Mouse (Mus musculus): ENCODE results near the gene Med12. TPM values are rescaled to one million over a fixed set of nuclear protein-coding genes. Genes with fewer than 3 reads are reported as not detected.
"Not testable (repeated sequence)": the region's sequence is repeated elsewhere in the genome, so short reads cannot be mapped to it uniquely, and the experiment has no call there.

The Med12 gene
- polyA plus RNA-seq, 1 experiment from 2014 or later, result 39.3 TPM

DNA sequence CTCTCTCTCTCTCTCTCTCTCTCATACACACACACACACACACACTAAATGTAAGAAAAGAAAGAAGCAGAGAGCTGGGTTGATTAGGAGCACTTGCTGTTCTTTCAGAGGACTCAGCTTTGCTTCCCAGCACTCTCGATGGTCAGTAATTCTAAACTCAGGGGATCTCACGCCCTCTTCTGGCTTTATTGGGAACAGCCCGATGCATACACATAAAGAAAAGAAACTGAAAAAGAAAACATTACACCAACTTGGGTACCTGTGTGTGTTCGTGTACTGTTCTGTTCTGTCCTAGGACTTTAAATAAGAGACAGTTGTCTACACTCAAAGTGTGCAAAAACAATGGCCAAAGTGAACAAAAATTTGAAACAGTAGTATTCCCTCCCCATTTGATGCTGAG lies 64.8 kb downstream of the Med12 start:
- H3K27me3 ChIP-seq, result no peaks in the 10 kb centered on the region
- no peak overlapping the region for H3K27ac ChIP-seq (replicated peaks)
- H3K9ac ChIP-seq, result no peak overlapping the region
- H3K9me3 ChIP-seq (replicated peaks), result no peaks in the 10 kb centered on the region
- no peak overlapping the region for H3K4me2 ChIP-seq (replicated peaks)
- no peak overlapping the region for H3K4me3 ChIP-seq (replicated peaks)
- ATAC-seq (ENCODE audit: insufficient number of reproducible peaks, low FRiP score, low TSS enrichment, low read depth), result no peak
- no peaks in the 10 kb centered on the region for H3K36me3 ChIP-seq
- no peaks in the 10 kb centered on the region for H3K4me1 ChIP-seq
- WGBS, result 49% methylated on average over 4 of the region's 4 CpGs

GRCm38 (mm10) chrX:101342837-101343236 lies 69.0 kb downstream of the Med12 start:
- H3K9ac ChIP-seq; H3K27ac ChIP-seq (replicated peaks); H3K4me2 ChIP-seq (replicated peaks); H3K4me3 ChIP-seq (replicated peaks); H3K4me1 ChIP-seq; H3K9me3 ChIP-seq (replicated peaks); H3K36me3 ChIP-seq; H3K27me3 ChIP-seq; ATAC-seq (ENCODE audit: insufficient number of reproducible peaks, low FRiP score, low TSS enrichment, low read depth): not testable (repeated sequence)
- 25% methylated on average over 2 of the region's 2 CpGs for WGBS

DNA sequence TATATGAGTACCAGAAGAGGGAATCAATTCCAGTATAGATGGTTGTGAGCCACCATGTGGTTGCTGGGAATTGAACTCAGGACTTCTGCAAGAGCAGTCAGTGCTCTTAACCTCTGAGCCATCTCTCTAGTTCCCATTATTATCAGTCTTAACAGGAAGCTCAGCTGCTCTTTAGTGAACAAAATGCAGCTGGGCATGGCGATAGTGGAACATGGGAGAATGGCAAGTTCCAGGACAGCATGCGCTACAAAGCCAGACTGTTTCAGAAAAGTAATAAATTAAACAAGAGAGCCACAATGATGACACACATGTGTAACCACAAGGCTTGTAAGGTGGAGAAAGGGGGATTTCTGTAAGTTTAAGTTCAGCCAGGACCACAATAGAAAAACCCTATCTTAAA lies 71.6 kb downstream of the Med12 start:
- no peak overlapping the region for H3K27ac ChIP-seq (replicated peaks)
- H3K36me3 ChIP-seq, result no peaks in the 10 kb centered on the region
- H3K9me3 ChIP-seq (replicated peaks), result no peaks in the 10 kb centered on the region
- no peak overlapping the region for H3K4me3 ChIP-seq (replicated peaks)
- H3K27me3 ChIP-seq, result no peaks in the 10 kb centered on the region
- WGBS, result 85% methylated on average over 2 of the region's 2 CpGs
- H3K9ac ChIP-seq, result no peak overlapping the region
- no peak overlapping the region for H3K4me2 ChIP-seq (replicated peaks)
- no peaks in the 10 kb centered on the region for H3K4me1 ChIP-seq
- ATAC-seq (ENCODE audit: insufficient number of reproducible peaks, low FRiP score, low TSS enrichment, low read depth), result no peak

- no peak for ATAC-seq (ENCODE audit: insufficient number of reproducible peaks, low FRiP score, low TSS enrichment, low read depth)
- no peaks in the 10 kb centered on the region for H3K4me1 ChIP-seq
- 57% methylated on average over 4 of the region's 4 CpGs for WGBS
- H3K9me3 ChIP-seq (replicated peaks), result no peaks in the 10 kb centered on the region
- no peak overlapping the region for H3K4me3 ChIP-seq (replicated peaks)
- H3K36me3 ChIP-seq, result no peaks in the 10 kb centered on the region
- H3K9ac ChIP-seq, result no peak overlapping the region
- H3K27ac ChIP-seq (replicated peaks), result no peak overlapping the region
- H3K27me3 ChIP-seq, result no peaks in the 10 kb centered on the region
- H3K4me2 ChIP-seq (replicated peaks), result no peak overlapping the region
Observed at GRCm38 (mm10) chrX:101346475-101346874, 72.6 kb downstream of the Med12 start.

Other genes with a start within 250 kb of the Med12 start
- 0.05 and 0.14 TPM in 2 replicates for gene Tex11, start 214.4 kb upstream of the Med12 start, polyA plus RNA-seq (2015; fragmentation: Nextera tagmentation; extraction: Ambion mirVana)
- 1.3 TPM in 2 replicates for gene Slc7a3, start 188.0 kb upstream of the Med12 start, polyA plus RNA-seq (2015; fragmentation: Nextera tagmentation; extraction: Ambion mirVana)
- 52.1 and 58.3 TPM in 2 replicates for gene Snx12, start 51.5 kb upstream of the Med12 start, polyA plus RNA-seq (2015; fragmentation: Nextera tagmentation; extraction: Ambion mirVana)
- gene Foxo4, start 19.5 kb upstream of the Med12 start, polyA plus RNA-seq (2015; fragmentation: Nextera tagmentation; extraction: Ambion mirVana), result 3.4 and 4.4 TPM in 2 replicates
- not detected in 2 replicates for gene Gm614, start 10.0 kb upstream of the Med12 start, polyA plus RNA-seq (2015; fragmentation: Nextera tagmentation; extraction: Ambion mirVana)
- gene Il2rg, start 5.8 kb upstream of the Med12 start, polyA plus RNA-seq (2015; fragmentation: Nextera tagmentation; extraction: Ambion mirVana), result 14.2 and 15.3 TPM in 2 replicates
- not detected in 2 replicates for gene Gm20489, start 5.0 kb upstream of the Med12 start, polyA plus RNA-seq (2015; fragmentation: Nextera tagmentation; extraction: Ambion mirVana)
- 11.6 and 12.8 TPM in 2 replicates for gene Nlgn3, start 25.1 kb downstream of the Med12 start, polyA plus RNA-seq (2015; fragmentation: Nextera tagmentation; extraction: Ambion mirVana)
- gene Gjb1, start 102.3 kb downstream of the Med12 start, polyA plus RNA-seq (2015; fragmentation: Nextera tagmentation; extraction: Ambion mirVana), result 0.24 and 0.34 TPM in 2 replicates
- gene Zmym3, start 146.8 kb downstream of the Med12 start, polyA plus RNA-seq (2015; fragmentation: Nextera tagmentation; extraction: Ambion mirVana), result 30.6 and 33.0 TPM in 2 replicates
- 364 and 374 TPM in 2 replicates for gene Nono, start 155.3 kb downstream of the Med12 start, polyA plus RNA-seq (2015; fragmentation: Nextera tagmentation; extraction: Ambion mirVana)
- 53.1 and 66.4 TPM in 2 replicates for gene Itgb1bp2, start 175.1 kb downstream of the Med12 start, polyA plus RNA-seq (2015; fragmentation: Nextera tagmentation; extraction: Ambion mirVana)

All from embryonic facial prominence, embryonic 15.5 days (tissue).